Mouse (Mus musculus): ENCODE measurements around the gene Elf1. TPM values are rescaled to one million over a fixed set of nuclear protein-coding genes. Genes with fewer than 3 reads are reported as not detected.

Gene Elf1
- polyA plus RNA-seq (2012; rRNA removed; ENCODE audit: low replicate concordance) = 6.8 and 8.1 TPM in 2 replicates

GRCm38 (mm10) chr14:79480624-79481338 is at the start of gene Elf1:
Gene Elf1 (plus strand): TSS chr14:79481194.

GRCm38 (mm10) chr14:79451681-79452590 is 29.1 kb upstream of the Elf1 start, which contains the start of gene Kbtbd6:
Gene Kbtbd6 (plus strand): TSS chr14:79451835.

GRCm38 (mm10) chr14:79481339-79482151 is 551 bp downstream of the Elf1 start, which contains the start of gene Wbp4:
Gene Wbp4 (minus strand): TSS chr14:79481520.

GRCm38 (mm10) chr14:79587139-79587851 is 106.3 kb downstream of the Elf1 start, which contains the start of gene Sugt1:
Gene Sugt1 (plus strand): TSS chr14:79587691.

Other genes starting within 250 kb of the Elf1 start
- not detected in 2 replicates for gene Zfp957, start 233.8 kb upstream of the Elf1 start, polyA plus RNA-seq (2012; rRNA removed; ENCODE audit: low replicate concordance)
- gene Rgcc, start 179.5 kb upstream of the Elf1 start, polyA plus RNA-seq (2012; rRNA removed; ENCODE audit: low replicate concordance) = 38.3 and 115 TPM in 2 replicates
- 0.21 and 1.1 TPM in 2 replicates for gene Naa16, start 90.4 kb upstream of the Elf1 start, polyA plus RNA-seq (2012; rRNA removed; ENCODE audit: low replicate concordance)
- gene Mtrf1, start 83.4 kb upstream of the Elf1 start, polyA plus RNA-seq (2012; rRNA removed; ENCODE audit: low replicate concordance) = 0.30 and 0.33 TPM in 2 replicates
- gene Kbtbd7, start 54.7 kb upstream of the Elf1 start, polyA plus RNA-seq (2012; rRNA removed; ENCODE audit: low replicate concordance) = 0.96 and 2.4 TPM in 2 replicates
- 0.49 and 0.77 TPM in 2 replicates for gene Kbtbd6, start 29.4 kb upstream of the Elf1 start, polyA plus RNA-seq (2012; rRNA removed; ENCODE audit: low replicate concordance)
- gene Wbp4, start 326 bp downstream of the Elf1 start, polyA plus RNA-seq (2012; rRNA removed; ENCODE audit: low replicate concordance) = 1.6 TPM in 2 replicates
- 1.2 and 2.4 TPM in 2 replicates for gene Sugt1, start 106.5 kb downstream of the Elf1 start, polyA plus RNA-seq (2012; rRNA removed; ENCODE audit: low replicate concordance)
- not detected in 2 replicates for gene Cnmd, start 181.0 kb downstream of the Elf1 start, polyA plus RNA-seq (2012; rRNA removed; ENCODE audit: low replicate concordance)